Mouse (Mus musculus): ENCODE results near the gene Pln.

DNA sequence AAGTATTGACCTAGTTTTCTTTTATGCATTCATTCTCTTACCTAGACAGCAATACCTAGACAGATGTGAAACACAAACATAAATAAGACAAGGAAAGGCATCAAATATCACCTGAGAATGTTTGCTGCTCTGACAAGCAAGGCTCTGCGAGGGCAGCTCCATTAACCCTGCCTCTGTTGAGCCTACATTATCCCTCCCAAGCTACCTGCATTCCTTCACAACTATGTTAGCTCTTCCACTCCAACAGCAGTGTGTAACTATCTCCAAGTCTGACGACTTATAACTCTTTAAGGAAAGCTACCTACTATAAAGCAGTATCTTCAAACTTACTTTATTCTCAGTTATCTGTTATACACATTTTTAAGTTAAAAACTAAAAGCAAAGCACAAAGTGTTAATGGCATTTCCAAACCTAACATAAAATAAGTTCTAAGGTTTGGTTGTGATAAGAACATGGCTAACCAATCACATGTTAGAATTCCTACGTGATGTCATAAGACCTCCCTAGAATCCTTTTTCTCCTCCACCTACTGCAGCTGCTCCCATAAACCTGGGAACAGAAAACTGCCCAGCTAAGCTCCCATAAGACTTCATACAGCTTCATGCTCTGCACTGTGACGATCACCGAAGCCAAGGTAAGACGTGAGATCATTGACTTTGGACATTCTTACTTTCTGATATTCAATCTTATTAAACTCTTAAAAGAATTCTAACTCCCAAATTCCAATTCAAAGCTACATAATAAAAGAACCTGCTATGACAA is at the start of gene Pln:
- TF ChIP-seq CTCF (IDR thresholded peaks at IDR 0.05; ENCODE audit: borderline replicate concordance, extremely low read depth, insufficient read depth, insufficient read length) = no peak
- TF ChIP-seq POLR2A (IDR thresholded peaks at IDR 0.05; ENCODE audit: borderline replicate concordance, extremely low read depth, insufficient read depth, insufficient read length, poor library complexity, severe bottlenecking) = no peak

All from brain, embryonic 14.5 days (tissue).